Mouse (Mus musculus) right cerebral cortex, postnatal 10 days (tissue): ENCODE measurements around the gene Hes1.
A peak's percentile ranks its signal among the peaks of the same experiment; 100 is the strongest.

Source experiments
- DNase-seq, 2 experiments: peaks; one replicate each; pipeline ENCODE4 v3.0.0; 2021; ENCODE audit warnings: low spot score in 2 of 2

Hes1 gene

GRCm38 (mm10) chr16:30050767-30051490, 13.3 kb upstream of the Hes1 start:
- DNase-seq = no peak

GRCm38 (mm10) chr16:30052271-30052670, 11.9 kb upstream of the Hes1 start:
- DNase-seq = no peak

DNA sequence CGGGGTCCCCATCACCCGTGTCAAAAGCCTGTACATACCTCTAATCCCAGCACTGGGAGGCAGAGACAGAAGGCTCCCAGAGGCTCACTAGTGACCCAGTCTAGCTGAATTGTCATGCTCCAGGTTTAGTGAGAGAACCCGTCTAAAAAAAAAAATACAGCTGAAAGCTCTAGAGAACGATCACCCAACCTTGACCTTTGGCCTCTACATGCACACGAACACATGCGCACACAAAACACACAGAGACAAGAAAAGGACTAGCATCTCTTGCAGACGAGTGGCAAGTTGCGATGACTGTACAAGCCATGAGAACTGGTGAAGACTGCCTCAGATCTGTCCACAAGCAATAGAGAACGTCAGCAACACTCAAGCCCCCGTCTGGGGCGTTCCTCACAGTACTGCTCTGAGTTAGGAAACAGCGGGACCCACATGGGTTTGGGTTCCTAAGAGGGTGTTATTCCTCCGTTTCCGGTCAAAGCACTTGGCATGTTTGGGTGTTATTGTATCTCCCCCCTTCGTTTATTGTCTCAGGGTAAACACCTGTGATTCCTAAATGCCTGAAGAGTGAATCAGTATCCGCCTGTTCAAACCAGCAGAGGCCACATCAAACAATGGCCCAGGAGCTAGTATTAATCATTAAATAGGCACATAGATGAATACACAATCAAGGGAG, 11.2 kb upstream of the Hes1 start:
- DNase-seq = no peak

- no peak for DNase-seq
Observed at GRCm38 (mm10) chr16:30054541-30054940, 9.6 kb upstream of the Hes1 start.

DNA sequence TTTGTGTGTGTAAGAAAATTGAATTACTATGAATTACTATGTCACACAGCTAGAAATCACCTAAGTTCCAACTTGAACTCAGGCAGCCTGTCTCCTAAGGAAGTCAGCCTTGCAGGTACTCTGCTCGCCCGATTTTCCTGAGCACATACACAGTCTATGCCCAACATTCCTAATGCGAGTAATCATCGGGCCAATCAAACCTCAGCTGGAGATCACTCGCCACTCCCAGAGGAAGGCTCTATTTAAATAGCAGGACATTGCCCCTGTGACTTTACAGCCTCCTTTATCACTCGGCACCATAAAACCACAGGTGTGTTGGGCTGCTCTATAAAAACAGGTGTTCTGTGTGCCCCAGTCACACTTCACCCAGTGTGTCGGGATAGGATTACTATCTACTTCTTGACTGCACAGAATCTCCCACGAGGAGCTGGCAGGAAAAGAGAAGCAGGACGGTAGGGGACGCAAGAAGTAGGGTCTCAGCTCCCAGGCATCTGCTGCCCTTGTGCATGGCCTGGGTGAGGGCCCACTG, 8.8 kb upstream of the Hes1 start:
- DNase-seq = no peak

- DNase-seq = no peak
Observed at GRCm38 (mm10) chr16:30055927-30056326, 8.3 kb upstream of the Hes1 start.

DNA sequence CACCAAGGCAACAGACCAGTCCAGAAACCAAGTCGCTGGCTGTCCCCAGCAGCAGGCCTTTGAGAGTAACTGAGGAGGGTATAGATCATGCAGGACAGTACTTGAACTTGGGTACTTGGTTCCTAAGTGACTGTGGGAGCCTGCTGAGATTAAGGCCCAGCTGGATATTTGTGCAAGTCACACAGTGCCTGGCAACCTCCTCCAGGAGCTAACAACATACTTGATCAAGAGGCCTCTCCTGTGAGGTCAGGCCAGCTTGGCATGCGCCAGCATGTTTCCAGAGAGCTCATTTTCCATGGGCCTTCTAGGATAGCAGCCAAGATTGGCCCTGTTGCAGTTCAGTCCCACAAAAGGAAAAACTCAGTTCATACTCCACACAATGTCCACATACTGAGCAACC, 7.3 kb upstream of the Hes1 start:
- DNase-seq = no peak

GRCm38 (mm10) chr16:30058974-30059717, 5.0 kb upstream of the Hes1 start:
- DNase-seq = peak; percentile 70 to 81

DNA sequence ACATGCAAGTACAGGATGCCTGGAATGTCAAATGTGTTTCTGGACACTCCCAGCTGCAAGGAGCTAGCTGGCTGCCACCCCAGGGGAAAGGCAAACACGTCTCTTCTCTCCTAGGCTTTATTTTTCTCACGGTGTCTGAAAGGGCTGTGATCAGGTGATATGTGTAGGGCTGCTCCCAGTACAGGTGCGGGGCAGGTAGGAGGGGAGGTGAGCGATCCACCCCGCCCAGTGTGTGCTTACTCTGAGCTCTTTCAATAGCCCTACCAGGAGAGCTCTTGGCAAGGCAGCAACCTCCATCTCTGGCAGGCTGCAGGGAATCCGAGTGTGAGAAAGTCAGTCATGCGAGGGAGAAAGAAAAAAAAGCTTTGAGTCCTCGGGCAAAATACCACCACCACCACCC, 3.8 kb upstream of the Hes1 start:
- peak in 1 of 2 experiments; percentile 44 for DNase-seq

DNA sequence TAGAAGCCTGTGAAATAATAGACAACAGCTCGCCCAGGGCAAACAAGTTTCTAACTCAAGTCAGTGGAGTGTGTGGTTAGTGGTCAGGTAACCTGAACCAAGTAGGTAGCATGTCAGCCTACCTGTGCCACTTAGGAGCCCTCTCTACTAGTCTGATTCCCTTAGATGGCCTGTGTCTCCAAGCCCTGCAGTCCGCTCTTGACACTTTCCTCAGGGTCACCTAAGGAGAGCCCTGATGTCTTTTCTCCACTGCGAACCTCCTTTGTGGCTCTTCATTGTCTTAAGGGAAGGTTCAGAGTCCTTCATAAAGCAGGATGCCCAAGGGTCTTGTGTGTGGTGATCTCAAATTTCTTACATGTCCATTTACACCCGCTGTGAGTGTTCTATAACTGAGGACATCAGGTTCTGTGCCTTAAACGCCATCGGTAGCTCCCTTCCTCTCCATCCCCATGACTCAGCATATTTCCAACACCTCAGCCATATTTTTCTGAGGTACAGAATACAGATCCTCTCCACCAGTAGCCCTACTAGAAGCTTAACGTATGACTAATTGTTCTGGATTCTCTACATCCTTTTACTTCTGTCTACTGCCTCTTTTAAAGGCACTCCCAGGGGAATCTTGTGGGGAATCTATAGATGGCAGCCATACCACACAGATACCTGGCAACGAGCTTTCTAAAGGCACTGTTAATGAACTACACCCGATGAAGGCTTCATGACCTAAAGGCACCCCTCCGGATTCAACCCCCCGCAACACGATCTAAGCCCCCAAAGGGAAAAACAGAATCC, 1.7 kb upstream of the Hes1 start:
- no peak for DNase-seq

DNA sequence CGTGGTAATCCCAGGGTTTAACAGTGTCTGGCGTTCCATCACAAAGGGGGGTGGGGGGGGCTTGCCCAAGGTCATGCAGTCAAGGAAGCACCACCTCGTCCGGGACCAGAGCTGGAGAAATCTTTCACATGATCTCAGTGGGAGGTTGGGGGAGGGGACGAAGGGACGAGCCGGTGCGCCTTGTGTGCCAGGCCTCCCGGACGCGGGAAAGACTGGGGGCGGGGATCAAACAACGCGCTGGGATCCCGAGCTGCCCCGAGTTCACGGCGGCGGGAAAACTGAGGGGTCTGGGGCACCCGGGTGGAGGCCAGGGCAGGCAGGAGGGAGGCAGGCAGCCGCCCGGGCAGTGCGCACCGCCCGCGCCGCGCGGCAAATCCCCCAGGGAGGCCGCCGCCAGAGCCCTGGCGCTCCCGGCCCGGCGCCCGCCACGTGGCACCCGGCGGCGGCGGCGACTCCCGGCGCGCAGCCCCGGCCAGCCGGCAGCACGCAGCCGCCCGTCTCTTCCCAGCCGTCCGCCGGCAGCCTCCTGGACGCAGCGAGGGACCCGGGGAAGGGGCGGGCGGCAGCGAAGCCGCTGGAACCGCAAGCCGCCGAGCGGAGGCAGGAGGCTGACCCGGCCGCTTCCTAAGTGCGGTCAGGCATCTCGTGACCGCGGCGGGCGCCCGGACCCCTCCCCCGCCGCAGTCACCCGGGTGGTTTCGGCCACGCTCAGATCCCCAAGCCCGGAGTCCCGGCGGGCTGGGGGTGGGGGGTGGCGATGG, 883 bp upstream of the Hes1 start:
- DNase-seq = peak; percentile 74 to 78

DNA sequence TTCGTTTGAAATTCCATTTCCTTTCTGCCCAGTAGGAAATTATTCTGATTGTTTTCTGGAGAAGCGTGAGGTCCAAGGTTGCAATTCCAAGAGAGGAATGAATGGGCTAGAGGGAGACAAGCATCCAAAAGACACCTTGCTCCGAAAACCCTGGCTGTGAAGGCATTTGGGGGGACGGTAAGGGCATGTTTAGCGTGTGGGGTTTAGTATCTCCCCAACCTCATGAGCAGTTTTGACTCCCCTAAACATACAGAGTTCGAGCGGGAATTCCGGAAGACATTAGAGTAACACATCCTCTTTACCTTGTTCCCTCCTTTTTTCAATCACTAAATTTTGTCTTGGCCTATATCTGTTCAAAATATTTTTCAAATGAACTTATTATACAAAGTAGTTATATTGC, 429 bp downstream of the Hes1 start:
- no peak for DNase-seq

DNA sequence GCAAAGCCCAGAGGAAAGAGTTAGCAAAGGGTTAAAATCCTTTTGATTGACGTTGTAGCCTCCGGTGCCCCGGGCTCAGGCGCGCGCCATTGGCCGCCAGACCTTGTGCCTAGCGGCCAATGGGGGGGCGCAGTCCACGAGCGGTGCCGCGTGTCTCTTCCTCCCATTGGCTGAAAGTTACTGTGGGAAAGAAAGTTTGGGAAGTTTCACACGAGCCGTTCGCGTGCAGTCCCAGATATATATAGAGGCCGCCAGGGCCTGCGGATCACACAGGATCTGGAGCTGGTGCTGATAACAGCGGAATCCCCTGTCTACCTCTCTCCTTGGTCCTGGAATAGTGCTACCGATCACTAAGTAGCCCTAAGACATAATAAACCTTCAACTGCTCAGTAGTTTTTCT, 893 bp downstream of the Hes1 start:
- peak; percentile 93 to 96 for DNase-seq

- DNase-seq = no peak
Observed at GRCm38 (mm10) chr16:30065537-30066183, 1.5 kb downstream of the Hes1 start.

DNA sequence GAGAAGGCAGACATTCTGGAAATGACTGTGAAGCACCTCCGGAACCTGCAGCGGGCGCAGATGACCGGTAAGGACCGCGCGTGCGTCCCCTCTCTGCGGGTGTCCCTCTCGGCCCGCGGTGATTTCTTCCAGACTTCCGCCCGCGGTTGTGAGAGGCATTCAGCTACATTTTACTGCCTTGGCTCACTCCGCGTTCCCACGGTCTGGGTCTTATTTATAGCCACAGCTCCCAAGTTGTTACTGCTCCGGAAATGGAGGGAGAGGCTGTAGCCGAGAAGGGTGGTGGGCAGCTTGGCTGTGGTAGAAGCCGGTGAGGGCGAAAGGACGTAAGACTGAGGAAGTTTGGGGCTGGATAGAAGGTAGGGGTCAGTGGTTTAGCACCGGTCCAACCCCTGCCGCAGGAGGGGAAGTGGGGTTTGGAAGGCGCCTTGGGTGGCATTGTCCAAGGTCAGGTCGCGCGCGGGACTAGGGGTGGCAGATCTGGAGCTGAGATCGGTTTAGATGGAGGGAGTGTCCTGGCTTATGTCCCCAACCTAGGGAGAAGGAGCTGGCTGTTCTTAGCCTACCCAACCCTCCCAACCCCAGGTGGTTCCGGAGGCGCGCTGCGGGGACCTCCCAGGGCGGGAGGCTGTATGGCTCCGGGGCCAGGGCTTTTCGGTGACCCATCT, 2.1 kb downstream of the Hes1 start:
- peak; percentile 71 to 76 for DNase-seq

DNA sequence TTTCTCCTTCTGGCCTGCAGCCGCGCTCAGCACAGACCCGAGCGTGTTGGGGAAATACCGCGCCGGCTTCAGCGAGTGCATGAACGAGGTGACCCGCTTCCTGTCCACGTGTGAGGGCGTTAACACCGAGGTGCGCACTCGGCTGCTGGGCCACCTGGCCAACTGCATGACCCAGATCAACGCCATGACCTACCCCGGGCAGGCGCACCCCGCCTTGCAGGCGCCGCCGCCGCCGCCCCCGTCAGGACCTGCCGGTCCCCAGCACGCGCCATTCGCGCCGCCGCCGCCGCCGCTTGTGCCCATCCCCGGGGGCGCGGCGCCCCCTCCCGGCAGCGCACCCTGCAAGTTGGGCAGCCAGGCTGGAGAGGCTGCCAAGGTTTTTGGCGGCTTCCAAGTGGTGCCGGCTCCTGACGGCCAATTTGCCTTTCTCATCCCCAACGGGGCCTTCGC, 2.7 kb downstream of the Hes1 start:
- DNase-seq = peak; percentile 89 to 91

GRCm38 (mm10) chr16:30068041-30069020, 4.1 kb downstream of the Hes1 start:
- no peak for DNase-seq

DNA sequence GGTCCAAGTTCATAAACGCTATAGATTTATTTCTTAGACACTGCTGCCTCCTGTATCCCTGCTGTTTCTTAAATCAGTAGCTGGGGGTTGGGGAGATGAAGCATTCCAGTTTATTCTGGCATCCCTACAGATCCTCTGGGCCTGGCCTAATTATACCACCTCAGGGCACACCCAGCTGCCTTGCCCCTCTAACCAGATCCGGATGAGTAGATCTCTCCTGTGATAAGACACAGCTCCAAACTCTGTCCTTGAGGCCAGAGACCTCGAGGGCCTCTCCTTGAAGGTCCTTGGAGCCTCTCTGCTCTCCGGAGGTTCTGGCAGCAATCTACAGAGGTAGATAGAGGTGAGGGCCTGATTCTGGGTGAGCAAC, 5.4 kb downstream of the Hes1 start:
- DNase-seq = no peak
